Mouse (Mus musculus): ENCODE measurements at regions not wholly inside any gene's neighbourhood (a gene's known extent, or its start where the extent isn't known, plus 50 kb on each side); places are given as distances from the start of the nearest gene placed in this dataset.
"Not testable (repeated sequence)": the region's sequence is repeated elsewhere in the genome, so short reads cannot be mapped to it uniquely, and the experiment has no call there.

GRCm38 (mm10) chr13:50906431-50906830 lies 194.2 kb upstream of the Spin1 start:
- WGBS = 91% methylated on average over 6 of the region's 6 CpGs
- not testable (repeated sequence) for H3K4me2 ChIP-seq (replicated peaks); ATAC-seq (ENCODE audit: low FRiP score); H3K4me3 ChIP-seq; H3K4me1 ChIP-seq; H3K27ac ChIP-seq; H3K36me3 ChIP-seq; H3K9ac ChIP-seq; H3K9me3 ChIP-seq (replicated peaks); H3K27me3 ChIP-seq

- Histone ChIP-seq H3K4me1 (no peaks in the 10 kb centered on the region), H3K9me3 (replicated peaks) (no peaks in the 10 kb centered on the region), H3K4me2 (replicated peaks) (no peak overlapping the region), H3K36me3 (no peaks in the 10 kb centered on the region), H3K4me3 (no peak overlapping the region), H3K27me3 (no peaks in the 10 kb centered on the region), H3K27ac (no peak overlapping the region), H3K9ac (no peak overlapping the region)
- ATAC-seq (ENCODE audit: low FRiP score) = no peak
- WGBS = 71% methylated on average over 1 of the region's 1 CpGs
Measured at GRCm38 (mm10) chr13:50906910-50907309, 193.8 kb upstream of the Spin1 start.

- not testable (repeated sequence) for H3K4me1 ChIP-seq; ATAC-seq (ENCODE audit: low FRiP score)
- 69% methylated on average over 2 of the region's 2 CpGs for WGBS
Measured at GRCm38 (mm10) chr13:50912776-50913175, 187.9 kb upstream of the Spin1 start.

GRCm38 (mm10) chr13:50934017-50934416 lies 166.7 kb upstream of the Spin1 start:
- not testable (repeated sequence) for ATAC-seq (ENCODE audit: low FRiP score); H3K27me3 ChIP-seq
- 87% methylated on average over 3 of the region's 3 CpGs for WGBS

More at GRCm38 (mm10) chr13:50912776-50913175, 187.9 kb upstream of the Spin1 start:
- not testable (repeated sequence) for H3K9me3 ChIP-seq (replicated peaks); H3K27ac ChIP-seq; H3K9ac ChIP-seq; H3K27me3 ChIP-seq; H3K4me2 ChIP-seq (replicated peaks); H3K36me3 ChIP-seq; H3K4me3 ChIP-seq

GRCm38 (mm10) chr13:50942561-50942960 lies 158.1 kb upstream of the Spin1 start:
- Histone ChIP-seq H3K27ac (no peak overlapping the region), H3K27me3 (no peaks in the 10 kb centered on the region), H3K4me2 (replicated peaks) (no peak overlapping the region), H3K36me3 (no peaks in the 10 kb centered on the region), H3K4me3 (no peak overlapping the region), H3K9me3 (replicated peaks) (no peaks in the 10 kb centered on the region), H3K9ac (no peak overlapping the region), H3K4me1 (no peaks in the 10 kb centered on the region)
- ATAC-seq (ENCODE audit: low FRiP score) = no peak
- WGBS = 69% methylated on average over 3 of the region's 3 CpGs

More at GRCm38 (mm10) chr13:50934017-50934416, 166.7 kb upstream of the Spin1 start:
- H3K27ac ChIP-seq; H3K9ac ChIP-seq; H3K36me3 ChIP-seq; H3K4me1 ChIP-seq; H3K9me3 ChIP-seq (replicated peaks); H3K4me3 ChIP-seq; H3K4me2 ChIP-seq (replicated peaks): not testable (repeated sequence)

GRCm38 (mm10) chr13:50949545-50950226 lies 151.0 kb upstream of the Spin1 start:
- no peak overlapping the region for H3K27ac ChIP-seq
- H3K4me3 ChIP-seq = no peak overlapping the region
- no peaks in the 10 kb centered on the region for H3K36me3 ChIP-seq
- no peak overlapping the region for H3K9ac ChIP-seq
- H3K27me3 ChIP-seq = no peaks in the 10 kb centered on the region
- H3K4me2 ChIP-seq (replicated peaks) = no peak overlapping the region
- peak; percentile 52 for ATAC-seq (ENCODE audit: low FRiP score)
- 46% methylated on average over 6 of the region's 6 CpGs for WGBS
- no peaks in the 10 kb centered on the region for H3K9me3 ChIP-seq (replicated peaks)
- H3K4me1 ChIP-seq = no peaks in the 10 kb centered on the region

GRCm38 (mm10) chr13:50954671-50955070 lies 146.0 kb upstream of the Spin1 start:
- H3K4me3 ChIP-seq = no peak overlapping the region
- no peaks in the 10 kb centered on the region for H3K4me1 ChIP-seq
- no peak for ATAC-seq (ENCODE audit: low FRiP score)
- 93% methylated on average over 6 of the region's 6 CpGs for WGBS
- no peak overlapping the region for H3K4me2 ChIP-seq (replicated peaks)
- H3K27me3 ChIP-seq = no peaks in the 10 kb centered on the region
- no peak overlapping the region for H3K9ac ChIP-seq
- no peak overlapping the region for H3K27ac ChIP-seq
- H3K9me3 ChIP-seq (replicated peaks) = no peaks in the 10 kb centered on the region
- no peaks in the 10 kb centered on the region for H3K36me3 ChIP-seq

GRCm38 (mm10) chr13:50958051-50958883 lies 142.4 kb upstream of the Spin1 start:
- Histone ChIP-seq H3K36me3 (no peaks in the 10 kb centered on the region), H3K9ac (no peak overlapping the region), H3K4me2 (replicated peaks) (no peak overlapping the region), H3K9me3 (replicated peaks) (no peaks in the 10 kb centered on the region), H3K27me3 (no peaks in the 10 kb centered on the region), H3K4me3 (no peak overlapping the region), H3K4me1 (no peaks in the 10 kb centered on the region), H3K27ac (no peak overlapping the region)
- WGBS = 70% methylated on average over 20 of the region's 20 CpGs
- no peak for ATAC-seq (ENCODE audit: low FRiP score)

GRCm38 (mm10) chr13:50960909-50961308 lies 139.8 kb upstream of the Spin1 start:
- 84% methylated on average over 12 of the region's 12 CpGs for WGBS
- Histone ChIP-seq H3K4me1 (no peaks in the 10 kb centered on the region), H3K4me2 (replicated peaks) (no peak overlapping the region), H3K27me3 (no peaks in the 10 kb centered on the region), H3K9me3 (replicated peaks) (no peaks in the 10 kb centered on the region), H3K36me3 (no peaks in the 10 kb centered on the region), H3K27ac (no peak overlapping the region), H3K9ac (no peak overlapping the region), H3K4me3 (no peak overlapping the region)
- no peak for ATAC-seq (ENCODE audit: low FRiP score)

GRCm38 (mm10) chr13:50964070-50964469 lies 136.6 kb upstream of the Spin1 start:
- no peak overlapping the region for H3K4me3 ChIP-seq
- no peak overlapping the region for H3K27ac ChIP-seq
- H3K4me1 ChIP-seq = no peaks in the 10 kb centered on the region
- H3K9ac ChIP-seq = no peak overlapping the region
- no peaks in the 10 kb centered on the region for H3K36me3 ChIP-seq
- ATAC-seq (ENCODE audit: low FRiP score) = no peak
- H3K9me3 ChIP-seq (replicated peaks) = no peaks in the 10 kb centered on the region
- 72% methylated on average over 9 of the region's 9 CpGs for WGBS
- no peaks in the 10 kb centered on the region for H3K27me3 ChIP-seq
- H3K4me2 ChIP-seq (replicated peaks) = no peak overlapping the region

- not testable (repeated sequence) for H3K27me3 ChIP-seq; ATAC-seq (ENCODE audit: low FRiP score); H3K36me3 ChIP-seq; H3K27ac ChIP-seq; H3K4me1 ChIP-seq; H3K9me3 ChIP-seq (replicated peaks); H3K4me2 ChIP-seq (replicated peaks); H3K9ac ChIP-seq; H3K4me3 ChIP-seq
- 74% methylated on average over 7 of the region's 7 CpGs for WGBS
Measured at GRCm38 (mm10) chr13:50965041-50965440, 135.6 kb upstream of the Spin1 start.

- 52% methylated on average over 4 of the region's 4 CpGs for WGBS
- H3K4me2 ChIP-seq (replicated peaks) = no peak overlapping the region
- H3K9me3 ChIP-seq (replicated peaks) = no peaks in the 10 kb centered on the region
- no peaks in the 10 kb centered on the region for H3K27me3 ChIP-seq
- H3K27ac ChIP-seq = no peak overlapping the region
- H3K9ac ChIP-seq = no peak overlapping the region
- no peaks in the 10 kb centered on the region for H3K4me1 ChIP-seq
- no peak for ATAC-seq (ENCODE audit: low FRiP score)
- H3K36me3 ChIP-seq = no peaks in the 10 kb centered on the region
- no peak overlapping the region for H3K4me3 ChIP-seq
Measured at GRCm38 (mm10) chr13:50965678-50966077, 135.0 kb upstream of the Spin1 start.

- 80% methylated on average over 2 of the region's 2 CpGs for WGBS
- no peak for ATAC-seq (ENCODE audit: low FRiP score)
Measured at GRCm38 (mm10) chr13:50966826-50967225, 133.9 kb upstream of the Spin1 start.

More at GRCm38 (mm10) chr13:50966826-50967225, 133.9 kb upstream of the Spin1 start:
- Histone ChIP-seq H3K36me3 (no peaks in the 10 kb centered on the region), H3K4me1 (no peaks in the 10 kb centered on the region), H3K9me3 (replicated peaks) (no peaks in the 10 kb centered on the region), H3K4me2 (replicated peaks) (no peak overlapping the region), H3K27ac (no peak overlapping the region), H3K4me3 (no peak overlapping the region), H3K9ac (no peak overlapping the region), H3K27me3 (no peaks in the 10 kb centered on the region)

All from hindbrain, embryonic 12.5 days (tissue).